Mouse (Mus musculus) adrenal gland, postnatal 10 days (tissue): ENCODE results near the gene Eqtn. TPM values are rescaled to one million over a fixed set of nuclear protein-coding genes. Genes with fewer than 3 reads are reported as not detected.

Experiments
- DNase-seq: peaks from one replicate; pipeline ENCODE4 v3.0.0; 2021; ENCODE audit warnings: mixed read lengths
- long read RNA-seq, 2 experiments: library from polyadenylated mRNA; stranded (forward); transcript quantifications; one replicate each; pipeline ENCODE4 v2.0.0; 2021
- total RNA-seq, 2 experiments: library from RNA; stranded (reverse); gene quantifications; 2 replicates each; pipeline ENCODE4 v1.2.3; 2021

Gene Eqtn
- total RNA-seq = not detected
- long read RNA-seq, experiment 1 = 0 reads
- long read RNA-seq, experiment 2 = 0 reads

- no peak for DNase-seq
These were observed at the start of gene Eqtn for GRCm38 (mm10) chr4:94928743-94929142. Eqtn (minus strand) TSS chr4:94928843.

GRCm38 (mm10) chr4:94973321-94973720 lies 44.7 kb upstream of the Eqtn start:
- DNase-seq = no peak

- DNase-seq = no peak
These were observed 24.1 kb upstream of the Eqtn start for GRCm38 (mm10) chr4:94952773-94953172.

GRCm38 (mm10) chr4:94941221-94941855 lies 12.7 kb upstream of the Eqtn start:
- no peak for DNase-seq

GRCm38 (mm10) chr4:94901780-94902179 lies 26.9 kb downstream of the Eqtn start:
- no peak for DNase-seq

GRCm38 (mm10) chr4:94900744-94901143 lies 27.9 kb downstream of the Eqtn start:
- DNase-seq = peak; percentile 16

Other genes with a start within 250 kb of the Eqtn start
- 10 to 100 TPM; 38.7 to 44.0 TPM for gene Tek, start 189.6 kb downstream of the Eqtn start, total RNA-seq
- gene Mysm1, start 50.3 kb upstream of the Eqtn start, total RNA-seq = 10 to 100 TPM; 21.0 to 24.5 TPM
- gene Jun, start 123.4 kb upstream of the Eqtn start, total RNA-seq = 10 to 100 TPM; 48.6 to 76.8 TPM